Mouse (Mus musculus) layer of hippocampus, adult 18-20 months (tissue): Measurements from ENCODE around the gene Rprd2. TPM values are rescaled to one million over a fixed set of nuclear protein-coding genes. Genes with fewer than 3 reads are reported as not detected.
"Not testable (repeated sequence)": the region's sequence is repeated elsewhere in the genome, so short reads cannot be mapped to it uniquely, and the experiment has no call there.

Experiments used
- DNase-seq, 2 experiments: peaks; one replicate each; pipeline ENCODE4 v3.0.0; 2022; ENCODE audit warnings: low spot score in 2 of 2
- total RNA-seq, 2 experiments: library from RNA; stranded (reverse); gene quantifications; 2 replicates each; pipeline ENCODE4 v1.2.3; 2021

The Rprd2 gene
- total RNA-seq, 2 experiments from 2014 or later = 60.1 to 63.0 TPM

- DNase-seq = peak; percentile 99 to 100
Observed at GRCm38 (mm10) chr3:95819351-95819985, 805 bp upstream of the Rprd2 start.

DNA sequence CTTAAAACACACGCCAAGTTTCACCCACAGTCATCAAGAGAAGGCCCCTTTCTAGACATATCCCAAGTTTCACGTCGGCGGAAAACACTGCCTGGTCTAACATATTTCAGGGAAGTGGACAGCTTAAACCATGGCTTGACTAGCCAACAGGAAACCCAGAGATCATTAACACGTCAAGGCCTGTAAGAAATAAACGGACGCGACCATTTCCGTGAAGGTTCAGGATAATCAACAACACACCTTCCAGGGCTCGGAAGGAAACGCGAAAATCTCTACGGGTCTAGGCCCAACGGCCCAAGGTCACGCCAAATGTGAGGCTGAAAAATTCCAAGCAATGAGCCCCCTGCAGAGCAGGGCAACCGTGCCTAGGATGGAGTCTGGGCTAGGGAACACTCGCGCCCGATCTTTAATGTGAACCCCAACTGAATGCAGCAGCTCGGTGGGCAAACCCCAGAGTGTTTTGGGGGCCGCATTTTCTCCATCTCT lies 594 bp downstream of the Rprd2 start:
- DNase-seq = peak in 1 of 2 experiments; percentile 41

- DNase-seq = no peak
Observed at GRCm38 (mm10) chr3:95816681-95817080, 2.0 kb downstream of the Rprd2 start.

DNA sequence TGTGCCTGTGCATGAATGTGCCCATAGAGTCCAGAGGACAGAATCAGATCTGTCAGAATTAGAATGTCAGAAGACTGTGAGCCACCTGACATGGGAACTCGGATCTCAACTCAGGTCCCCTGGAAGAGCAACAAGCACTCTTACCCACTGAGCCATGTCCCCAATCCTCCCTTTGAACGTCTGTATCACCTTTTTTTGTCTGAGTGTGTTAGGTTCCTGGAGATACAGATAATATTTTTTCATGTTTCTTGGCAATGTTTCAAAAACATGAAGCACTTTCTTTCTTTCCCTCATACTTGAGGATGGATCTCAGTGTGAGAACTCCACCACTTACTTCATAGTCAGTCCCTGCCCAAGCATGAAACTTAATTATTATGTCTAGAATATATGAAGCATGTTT lies 10.3 kb downstream of the Rprd2 start:
- no peak for DNase-seq

GRCm38 (mm10) chr3:95807630-95808029 lies 11.0 kb downstream of the Rprd2 start:
- DNase-seq = not testable (repeated sequence)

GRCm38 (mm10) chr3:95806677-95807076 lies 12.0 kb downstream of the Rprd2 start:
- no peak for DNase-seq

DNA sequence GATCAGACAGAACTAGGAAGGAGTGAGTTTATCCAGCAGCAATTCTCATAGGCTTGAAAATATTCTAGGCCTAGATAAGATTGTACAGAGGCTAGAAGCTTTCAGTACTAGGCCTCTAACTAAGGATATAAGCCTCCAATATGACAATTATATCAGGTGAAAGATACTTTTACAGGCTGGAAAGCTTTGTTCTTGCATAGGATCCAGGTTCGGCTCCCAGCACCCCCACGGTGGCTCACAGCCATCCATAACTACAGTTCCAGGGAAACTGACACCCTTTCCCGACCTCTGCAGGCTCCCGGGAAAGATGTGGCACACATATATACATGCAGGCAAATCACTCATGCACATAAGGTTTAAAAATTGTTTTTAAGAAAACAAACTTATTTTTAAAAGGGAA lies 14.8 kb downstream of the Rprd2 start:
- DNase-seq = no peak

- no peak for DNase-seq
Observed at GRCm38 (mm10) chr3:95798756-95799155, 19.9 kb downstream of the Rprd2 start.

DNA sequence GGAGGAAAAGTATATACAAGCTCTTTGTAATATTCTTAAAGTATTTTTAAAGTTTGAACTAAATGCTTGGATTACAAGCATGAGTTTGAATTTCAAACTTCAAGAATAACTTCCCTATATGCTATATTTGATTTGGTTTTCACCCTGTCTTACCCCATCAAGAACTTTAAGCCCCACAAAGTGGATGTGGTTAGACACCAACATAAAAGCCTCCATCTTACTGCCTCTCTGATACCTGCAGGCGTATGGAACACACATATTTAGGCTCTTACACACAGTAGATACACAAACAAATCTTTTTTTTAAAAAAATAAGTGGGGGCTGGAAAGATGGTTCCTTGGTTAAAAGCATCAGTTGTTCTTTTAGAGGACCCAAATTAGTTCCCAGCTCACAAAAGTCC lies 24.4 kb downstream of the Rprd2 start:
- DNase-seq = no peak

GRCm38 (mm10) chr3:95793662-95794061 lies 25.0 kb downstream of the Rprd2 start:
- DNase-seq = no peak

DNA sequence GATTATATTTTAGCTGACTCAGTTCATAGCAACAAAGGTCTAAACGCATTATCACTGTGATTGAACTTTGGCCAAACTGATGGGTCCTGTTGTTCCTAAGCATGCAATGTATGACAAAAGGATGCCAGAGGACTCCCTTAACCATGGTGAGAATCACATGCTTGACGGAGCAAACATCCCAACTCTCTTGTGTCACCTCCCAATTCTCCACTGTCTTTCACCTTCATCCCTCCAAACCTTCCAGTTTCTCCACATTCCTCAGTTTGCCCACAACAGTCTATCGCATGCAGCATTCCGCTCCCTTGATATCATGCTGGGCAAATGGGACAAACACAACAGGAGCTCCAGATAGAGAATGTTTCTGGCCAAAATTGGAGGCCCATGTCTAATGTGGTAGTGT lies 33.2 kb downstream of the Rprd2 start:
- no peak for DNase-seq

DNA sequence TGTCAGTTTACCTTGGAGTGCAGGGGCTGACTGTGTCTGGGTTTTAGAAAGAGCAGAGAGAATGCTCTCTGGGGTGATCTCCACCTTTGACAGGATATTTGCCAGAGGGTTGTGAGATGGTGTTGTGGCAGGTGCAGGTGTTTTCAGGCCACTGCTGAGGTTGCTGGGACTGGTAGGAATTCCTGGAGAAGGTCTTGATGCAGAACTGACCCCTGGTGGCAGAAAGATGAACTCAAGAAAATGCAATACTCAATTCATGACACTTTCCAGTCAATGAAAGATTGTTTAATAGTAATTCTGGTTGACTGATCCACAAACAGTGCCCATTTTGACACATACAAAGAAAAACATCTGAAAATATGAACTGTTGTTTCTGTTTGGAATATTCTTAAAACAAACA lies 46.7 kb downstream of the Rprd2 start:
- DNase-seq = peak in 1 of 2 experiments; percentile 27

GRCm38 (mm10) chr3:95765534-95765933 lies 53.1 kb downstream of the Rprd2 start:
- no peak for DNase-seq

DNA sequence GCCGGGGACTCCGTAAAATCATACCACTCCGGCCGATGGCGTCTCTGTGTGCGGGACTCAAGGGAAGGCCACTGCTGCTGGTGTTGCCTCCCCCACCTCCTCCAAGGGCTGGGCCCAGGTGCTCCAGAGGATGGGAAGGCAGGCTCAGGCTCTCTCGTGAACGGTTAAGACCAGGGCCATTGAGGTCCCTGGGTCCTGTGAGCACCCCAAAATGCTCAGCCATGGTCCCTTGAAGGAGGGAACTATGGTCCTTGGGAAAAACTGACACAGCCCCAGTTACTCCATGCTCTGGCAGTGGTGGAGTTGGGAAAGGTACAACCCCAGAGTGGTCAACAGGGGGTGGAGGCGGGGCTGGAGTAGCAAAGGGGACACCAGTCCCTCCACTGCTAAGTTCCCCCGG lies 54.9 kb downstream of the Rprd2 start:
- DNase-seq = no peak

DNA sequence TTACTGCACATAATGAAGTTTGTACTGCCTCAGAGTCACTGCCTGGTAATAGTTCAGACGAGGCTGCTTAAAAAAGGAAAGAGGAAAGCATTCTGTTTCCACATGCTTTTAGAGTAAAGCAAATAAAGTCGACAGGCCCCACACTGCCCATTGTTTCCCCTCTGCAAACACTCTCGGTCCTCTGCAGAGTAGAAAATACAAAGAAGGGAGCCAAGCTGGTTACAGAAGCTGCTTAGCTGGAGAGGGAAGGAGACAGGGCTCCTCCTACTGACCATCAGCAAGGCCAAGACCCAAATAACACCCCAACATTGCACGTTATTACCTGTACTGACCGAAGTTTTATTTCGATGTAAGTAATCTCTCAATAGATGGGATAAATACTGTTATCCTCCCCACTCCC lies 55.7 kb downstream of the Rprd2 start:
- DNase-seq = no peak

GRCm38 (mm10) chr3:95761771-95762170 lies 56.9 kb downstream of the Rprd2 start:
- no peak for DNase-seq

DNA sequence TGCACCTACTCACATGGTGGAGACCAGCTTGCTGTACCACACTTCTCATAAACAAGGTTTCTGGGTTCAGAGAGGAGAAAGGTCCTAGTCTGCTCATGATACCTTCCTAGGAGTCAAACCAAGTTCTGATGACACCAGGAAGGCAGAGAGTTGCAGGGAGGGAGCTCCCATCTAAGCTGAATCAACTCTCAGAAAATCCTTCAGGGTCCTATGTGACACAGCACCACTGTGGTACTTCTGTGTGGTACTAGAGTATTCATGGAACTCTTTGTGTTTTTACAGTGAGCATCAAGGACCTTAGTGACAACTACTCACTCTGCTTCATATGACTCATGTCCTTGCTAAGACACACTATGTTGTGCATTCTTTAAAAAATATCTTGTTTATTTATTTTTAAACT lies 58.0 kb downstream of the Rprd2 start:
- no peak for DNase-seq

DNA sequence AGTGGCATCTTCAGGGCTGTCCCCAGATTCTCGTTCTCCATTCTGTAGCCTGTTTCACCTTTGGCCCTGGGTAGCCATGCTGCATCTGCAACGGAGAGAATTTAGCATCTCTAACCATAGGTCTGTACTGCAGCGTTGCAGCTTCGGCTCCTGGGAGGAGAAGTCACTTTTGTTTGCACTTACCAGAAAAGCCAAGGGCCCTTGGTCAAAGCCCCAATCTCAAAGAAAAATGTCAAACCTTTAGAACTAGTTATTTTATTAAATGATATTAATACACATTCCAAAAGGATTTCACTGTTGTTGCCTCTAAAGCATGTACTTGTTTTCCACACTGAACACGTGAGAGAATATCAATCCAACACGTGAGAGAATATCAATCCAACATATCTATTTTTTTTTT lies 58.6 kb downstream of the Rprd2 start, which contains the start of gene Tars2:
TSS of gene Tars2 (minus strand) at position 101 of the 400 bp plus-strand sequence.
- DNase-seq = no peak

GRCm38 (mm10) chr3:95758467-95759218 lies 60.0 kb downstream of the Rprd2 start:
- DNase-seq = no peak

GRCm38 (mm10) chr3:95756808-95757207 lies 61.9 kb downstream of the Rprd2 start:
- DNase-seq = no peak

GRCm38 (mm10) chr3:95754345-95755206 lies 64.1 kb downstream of the Rprd2 start:
- peak; percentile 94 to 98 for DNase-seq

- no peak for DNase-seq
Observed at GRCm38 (mm10) chr3:95752935-95753334, 65.7 kb downstream of the Rprd2 start.
